Mouse (Mus musculus) thymus, adult 2 months (tissue): Measurements from ENCODE around the gene Pafah2. TPM values are rescaled to one million over a fixed set of nuclear protein-coding genes. Genes with fewer than 3 reads are reported as not detected.

Source experiments
- DNase-seq: peaks from one replicate; pipeline ENCODE4 v3.0.0; 2021
- H3K27ac ChIP-seq: fragments of 200-500 bp; 2 replicates; pipeline ENCODE4 v1.5.1; 2012; ENCODE audit warnings: low read length, control low read depth; ENCODE audit not compliant: control insufficient read depth, insufficient read depth
- H3K27me3 ChIP-seq: fragments of 200-500 bp; 2 replicates; pipeline ENCODE4 v1.6.1; 2012; ENCODE audit warnings: mild to moderate bottlenecking, low read length, moderate library complexity, mixed read lengths; ENCODE audit not compliant: control insufficient read depth, insufficient read depth
- H3K36me3 ChIP-seq: fragments of 200-500 bp; 2 replicates; pipeline ENCODE4 v1.6.1; 2012; ENCODE audit warnings: mild to moderate bottlenecking, low read length, moderate library complexity; ENCODE audit not compliant: control insufficient read depth, insufficient read depth
- H3K4me1 ChIP-seq: fragments of 200-500 bp; replicated peaks from 2 replicates; pipeline ENCODE4 v1.6.1; 2012; ENCODE audit warnings: low read length; ENCODE audit not compliant: control insufficient read depth, insufficient read depth
- H3K4me3 ChIP-seq: fragments of 200-500 bp; 2 replicates; pipeline ENCODE4 v1.5.1; 2012; ENCODE audit warnings: mild to moderate bottlenecking, low read length, control low read depth, moderate library complexity; ENCODE audit not compliant: control insufficient read depth, insufficient read depth
- CTCF ChIP-seq: fragments of 200-500 bp; IDR thresholded peaks from 2 replicates; pipeline ENCODE4 v1.5.1; 2012; ENCODE audit warnings: mild to moderate bottlenecking, control low read depth, low read length, moderate library complexity, borderline replicate concordance; ENCODE audit not compliant: control insufficient read depth, poor library complexity, insufficient read depth; ENCODE audit errors: extremely low read depth
- POLR2A ChIP-seq: fragments of 200-500 bp; IDR thresholded peaks from 2 replicates; pipeline ENCODE4 v1.6.1; 2012; ENCODE audit warnings: mild to moderate bottlenecking, low read length, control low read depth, moderate library complexity; ENCODE audit not compliant: control insufficient read depth, poor library complexity, insufficient read depth; ENCODE audit errors: extremely low read depth
- WGBS: fragments of 180-500 bp; shearing (Covaris S2); methylation state at CpG from one replicate; pipeline ENCODE4 v1.1.7; 2018; 5-methylcytosine and 5-hydroxymethylcytosine counted together
- polyA plus RNA-seq: library from polyadenylated mRNA; depleted of rRNA; stranded (reverse); fragments of >200 nt; gene quantifications from 2 replicates; pipeline ENCODE4 v1.2.3, GENCODE M21; 2012

The Pafah2 gene
- polyA plus RNA-seq, 1 experiment = 12.2 TPM

GRCm38 (mm10) chr4:134416177-134416576, 20.1 kb downstream of the Pafah2 start:
- 92% methylated on average over 17 of the region's 17 CpGs for WGBS
- TF ChIP-seq CTCF (no peak), POLR2A (no peak)

DNA sequence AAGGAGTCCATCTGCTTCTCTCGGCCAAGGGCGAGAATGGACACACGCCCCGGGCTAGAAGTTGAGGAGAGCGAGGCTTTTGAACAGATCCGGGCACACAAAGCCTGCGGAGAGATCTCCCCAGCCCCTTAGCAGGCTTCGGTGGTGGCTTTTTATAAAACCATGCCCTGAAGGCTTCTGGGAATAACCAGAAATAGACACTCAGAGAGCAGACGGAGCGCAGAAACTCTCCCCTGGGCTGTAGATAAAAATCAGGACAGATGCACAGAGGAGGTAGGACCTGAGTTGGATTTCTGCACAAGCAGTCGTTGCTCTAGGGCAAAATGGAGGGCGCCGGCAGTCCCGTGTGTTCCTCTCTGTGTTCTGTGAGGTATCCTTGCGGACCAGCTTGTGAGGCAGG, 20.5 kb downstream of the Pafah2 start:
- TF ChIP-seq CTCF = no peak
- Histone ChIP-seq H3K27me3 (no peaks in the 10 kb centered on the region), H3K4me1 (peaks cover 4% of the 10 kb centered on the region; the same call in 1 of the 2 replicates), H3K36me3 (no peaks in the 10 kb centered on the region), H3K27ac (no peak overlapping the region), H3K4me3 (no peak overlapping the region)
- DNase-seq = no peak
- WGBS = 95% methylated on average over 15 of the region's 15 CpGs

More at GRCm38 (mm10) chr4:134416177-134416576, 20.1 kb downstream of the Pafah2 start:
- Histone ChIP-seq H3K4me1 (peaks cover 4% of the 10 kb centered on the region; the same call in 1 of the 2 replicates), H3K27ac (no peak overlapping the region), H3K4me3 (no peak overlapping the region), H3K27me3 (no peaks in the 10 kb centered on the region), H3K36me3 (no peaks in the 10 kb centered on the region)
- no peak for DNase-seq

DNA sequence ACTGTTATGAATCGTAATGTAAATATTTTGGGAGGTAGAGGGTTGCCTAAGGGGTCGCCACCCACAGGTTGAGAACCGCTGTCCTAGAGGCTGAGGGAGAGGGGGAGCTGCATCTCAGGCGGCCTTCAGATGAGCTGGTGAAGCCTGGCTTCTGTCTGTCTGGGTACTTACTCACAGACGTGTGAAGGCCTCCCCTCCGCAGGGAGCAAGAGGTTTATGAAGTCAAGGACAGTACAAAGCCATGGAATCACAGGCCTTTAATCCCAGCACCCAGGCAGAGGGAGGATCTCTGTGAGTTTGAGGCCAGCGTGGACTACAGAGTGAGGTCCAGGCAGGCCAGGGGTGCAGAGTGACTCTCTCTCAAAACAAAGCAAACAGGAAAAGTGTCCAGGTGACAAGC, 21.0 kb downstream of the Pafah2 start:
- H3K27ac ChIP-seq = no peak overlapping the region
- 90% methylated on average over 7 of the region's 7 CpGs for WGBS
- TF ChIP-seq CTCF (no peak), POLR2A (no peak)

GRCm38 (mm10) chr4:134421971-134422370, 25.9 kb downstream of the Pafah2 start:
- WGBS = 91% methylated on average over 11 of the region's 11 CpGs
- no peak for TF ChIP-seq POLR2A
- TF ChIP-seq CTCF = no peak
- no peaks in the 10 kb centered on the region for H3K27me3 ChIP-seq
- H3K36me3 ChIP-seq = no peaks in the 10 kb centered on the region
- H3K4me3 ChIP-seq = no peak overlapping the region
- H3K27ac ChIP-seq = no peak overlapping the region
- no peaks in the 10 kb centered on the region for H3K4me1 ChIP-seq
- DNase-seq = no peak

More for the DNA sequence above, 21.0 kb downstream of the Pafah2 start:
- Histone ChIP-seq H3K27me3 (no peaks in the 10 kb centered on the region), H3K36me3 (no peaks in the 10 kb centered on the region), H3K4me1 (peaks cover 4% of the 10 kb centered on the region; the same call in 1 of the 2 replicates), H3K4me3 (no peak overlapping the region)
- DNase-seq = no peak

- 98% methylated on average over 7 of the region's 7 CpGs for WGBS
- no peak overlapping the region for H3K4me3 ChIP-seq
These were observed 27.8 kb downstream of the Pafah2 start for GRCm38 (mm10) chr4:134423949-134424348.

DNA sequence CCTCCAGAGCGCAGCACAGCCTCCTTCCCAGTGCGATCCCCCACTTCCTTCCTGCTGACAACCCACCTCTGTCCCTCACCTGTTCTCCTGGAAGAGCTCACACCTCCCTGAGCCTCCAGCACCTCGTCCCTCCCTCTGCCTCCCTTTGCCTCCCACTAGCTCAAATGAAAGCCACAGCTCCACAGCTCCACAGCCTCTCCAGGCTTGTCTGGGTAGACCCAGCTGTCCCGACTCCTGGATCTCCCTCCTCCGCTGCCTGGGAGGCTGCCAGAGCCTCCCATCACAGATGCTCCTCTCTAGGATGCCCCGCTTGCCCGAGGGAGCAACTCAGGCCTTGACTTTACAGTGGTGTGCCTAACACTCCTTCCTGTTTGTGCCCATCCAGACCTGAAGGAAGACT, 29.0 kb downstream of the Pafah2 start:
- H3K4me3 ChIP-seq = no peak overlapping the region
- no peak for DNase-seq
- no peaks in the 10 kb centered on the region for H3K27me3 ChIP-seq
- H3K4me1 ChIP-seq = no peaks in the 10 kb centered on the region
- no peak overlapping the region for H3K27ac ChIP-seq
- no peak for TF ChIP-seq POLR2A
- no peaks in the 10 kb centered on the region for H3K36me3 ChIP-seq
- WGBS = 83% methylated on average over 7 of the region's 7 CpGs

More at GRCm38 (mm10) chr4:134423949-134424348, 27.8 kb downstream of the Pafah2 start:
- Histone ChIP-seq H3K27ac (no peak overlapping the region), H3K4me1 (no peaks in the 10 kb centered on the region), H3K27me3 (no peaks in the 10 kb centered on the region), H3K36me3 (no peaks in the 10 kb centered on the region)
- TF ChIP-seq POLR2A (no peak), CTCF (no peak)
- no peak for DNase-seq

DNA sequence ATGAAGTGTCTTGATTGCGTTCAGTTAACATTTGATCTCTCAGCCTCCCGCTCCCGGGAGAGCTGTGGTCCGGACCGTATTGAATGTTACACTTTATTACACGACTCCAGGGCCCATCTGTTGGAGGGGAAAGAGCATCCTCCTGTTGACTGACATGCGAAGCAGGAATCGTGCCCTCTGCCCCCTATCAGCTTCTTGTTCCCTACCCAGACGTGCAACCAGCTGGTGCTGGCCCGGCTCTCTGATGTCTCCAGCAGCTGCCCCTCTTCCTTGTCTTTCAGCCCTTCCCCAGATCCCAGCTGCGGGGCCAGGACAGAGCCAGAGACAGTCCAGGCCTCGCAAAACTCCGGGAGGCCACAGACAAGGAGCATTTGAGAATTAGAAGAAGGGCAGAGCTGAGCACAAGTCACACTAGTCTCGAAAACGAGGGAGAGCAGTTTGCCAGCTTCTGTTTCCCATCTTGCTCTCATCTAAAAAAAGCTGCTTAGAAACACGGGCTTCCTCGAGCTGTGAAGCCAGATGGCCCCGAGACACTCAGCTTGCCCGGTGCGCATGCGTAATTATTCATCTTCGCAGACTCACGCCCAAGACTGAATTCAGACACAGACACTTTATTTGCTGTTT, 34.4 kb downstream of the Pafah2 start:
- Histone ChIP-seq H3K36me3 (no peaks in the 10 kb centered on the region), H3K27ac (no peak overlapping the region), H3K27me3 (no peaks in the 10 kb centered on the region), H3K4me3 (no peak overlapping the region), H3K4me1 (no peaks in the 10 kb centered on the region)
- TF ChIP-seq POLR2A (no peak), CTCF (no peak)
- DNase-seq = no peak
- 75% methylated on average over 23 of the region's 23 CpGs for WGBS
